ENCODE assay signal across 23 mouse cellular contexts in genomic region chr12:17061183-17061722, GRCm38 (mm10). TPM values are rescaled to one million over a fixed set of nuclear protein-coding genes. Genes with fewer than 3 reads are reported as not detected.
A peak's percentile ranks its signal among the peaks of the same experiment; 100 is the strongest.
DNase-seq lines count a peak whose midpoint lies in the region; ATAC-seq and TF ChIP-seq lines count a peak whose summit lies in the region.
"Had no signal": no experiment of that assay in that cellular context is flagged by ENCODE, and none has a peak within 500 bp of the region (broad histone marks: within the 10 kb centered on the region; RNA-seq: fewer than 3 reads in every experiment).

No protein-coding gene starts in this region.

- no peak overlapping the region for H3K9ac ChIP-seq in forebrain, embryonic 14.5 days (ENCODE audit: low read length)
- H3K9ac ChIP-seq in forebrain, embryonic 12.5 days: no peak overlapping the region
- H3K9ac ChIP-seq in neural tube, embryonic 14.5 days (replicated peaks; ENCODE audit: low read depth, low read length): no peak overlapping the region
- H3K9ac ChIP-seq: heart, embryonic 15.5 days; liver, embryonic 13.5 days; lung, embryonic 14.5 days had no signal

- peaks cover 12% of the 10 kb centered on the region for H3K4me1 ChIP-seq in forebrain, embryonic 14.5 days (ENCODE audit: control insufficient read depth, insufficient read depth, low read length)
- peaks cover 16% of the 10 kb centered on the region for H3K4me1 ChIP-seq in forebrain, embryonic 12.5 days
- H3K4me1 ChIP-seq in neural tube, embryonic 14.5 days (ENCODE audit: control insufficient read depth, insufficient read depth, low read length): peaks cover 7% of the 10 kb centered on the region
- H3K4me1 ChIP-seq: heart, embryonic 15.5 days; liver, embryonic 13.5 days had no signal

- peak; percentile 39 for DNase-seq in forebrain, embryonic 14.5 days (ENCODE audit: low spot score)
- no peak for DNase-seq in left cerebral cortex, adult 2 months (ENCODE audit: extremely low spot score in 1 of 2, low spot score in 2 of 2)
- no peak for DNase-seq in left cerebral cortex, postnatal 4 days
- DNase-seq in forelimb bud, embryonic 11.5 days (ENCODE audit: low read depth, low spot score): peak; percentile 66
- no peak for DNase-seq in ovary, postnatal 36 days (ENCODE audit: low spot score)
- no peak for DNase-seq in heart, postnatal 14 days
- DNase-seq: cerebellum, adult 2 months; cerebellum, postnatal 36 days; gastrocnemius, postnatal 25 days; heart, adult 2 months; liver, embryonic 13.5 days; lung, embryonic 14.5 days; lung, postnatal 36 days; retina, postnatal 1 day had no signal

- no peaks in the 10 kb centered on the region for H3K36me3 ChIP-seq in forebrain, embryonic 14.5 days (ENCODE audit: control insufficient read depth, insufficient read depth, low read length)
- no peaks in the 10 kb centered on the region for H3K36me3 ChIP-seq in forebrain, embryonic 12.5 days (replicated peaks)
- no peaks in the 10 kb centered on the region for H3K36me3 ChIP-seq in neural tube, embryonic 14.5 days (ENCODE audit: control insufficient read depth, insufficient read depth, low read length)
- H3K36me3 ChIP-seq: G1E; heart, embryonic 15.5 days; liver, embryonic 13.5 days had no signal

- TF ChIP-seq CTCF in left cerebral cortex, adult 2 months (IDR thresholded peaks at IDR 0.05): no peak

- no peak overlapping the region for H3K4me2 ChIP-seq in forebrain, embryonic 14.5 days (ENCODE audit: low read length)
- H3K4me2 ChIP-seq in forebrain, embryonic 12.5 days: no peak overlapping the region
- H3K4me2 ChIP-seq in neural tube, embryonic 14.5 days (ENCODE audit: low read depth, low read length): no peak overlapping the region
- H3K4me2 ChIP-seq: heart, embryonic 15.5 days; liver, embryonic 13.5 days; lung, embryonic 14.5 days had no signal

- no peaks in the 10 kb centered on the region for H3K27me3 ChIP-seq in forebrain, embryonic 14.5 days (replicated peaks; ENCODE audit: control insufficient read depth, insufficient read depth, low read length)
- H3K27me3 ChIP-seq in forebrain, embryonic 12.5 days: no peaks in the 10 kb centered on the region; the same call in 1 of the 2 replicates
- no peaks in the 10 kb centered on the region for H3K27me3 ChIP-seq in neural tube, embryonic 14.5 days (ENCODE audit: control insufficient read depth, insufficient read depth, low read length)
- H3K27me3 ChIP-seq: heart, embryonic 15.5 days; liver, embryonic 13.5 days had no signal

- intact Hi-C loops in left cerebral cortex, adult 2 months (cut with DNase I): no loop called here
- intact Hi-C loops in left cerebral cortex, postnatal 4 days (cut with DNase I): no loop called here
- intact Hi-C loops in heart, postnatal 14 days (cut with DNase I): no loop called here

- no peak overlapping the region for H3K4me3 ChIP-seq in forebrain, embryonic 14.5 days (ENCODE audit: low read depth, low read length)
- no peak overlapping the region for H3K4me3 ChIP-seq in forebrain, embryonic 12.5 days (replicated peaks)
- H3K4me3 ChIP-seq in left cerebral cortex, adult 2 months: no peak overlapping the region
- H3K4me3 ChIP-seq in neural tube, embryonic 14.5 days (ENCODE audit: low read depth, low read length): no peak overlapping the region
- H3K4me3 ChIP-seq: heart, adult 2 months; heart, embryonic 15.5 days; liver, embryonic 13.5 days had no signal

- H3K27ac ChIP-seq in forebrain, embryonic 14.5 days (ENCODE audit: low read depth, low read length): peak overlapping the region; percentile 69
- no peak overlapping the region for H3K27ac ChIP-seq in forebrain, embryonic 12.5 days
- peak overlapping the region; percentile 70 for H3K27ac ChIP-seq in left cerebral cortex, adult 2 months
- H3K27ac ChIP-seq in neural tube, embryonic 14.5 days (ENCODE audit: low read depth, low read length): peak overlapping the region; percentile 7; the same call in 1 of the 2 replicates
- H3K27ac ChIP-seq: heart, adult 2 months; heart, embryonic 15.5 days; liver, embryonic 13.5 days had no signal

- ATAC-seq in forebrain, embryonic 14.5 days: no peak
- no peak for ATAC-seq in forebrain, embryonic 12.5 days (ENCODE audit: low FRiP score)
- ATAC-seq in neural tube, embryonic 14.5 days (ENCODE audit: low read depth): peak; percentile 69
- ATAC-seq: activated CD4-positive, CD25-positive, alpha-beta regulatory T cell, adult 4 months; intestine, postnatal 0 days had no signal

- no peaks in the 10 kb centered on the region for H3K9me3 ChIP-seq in forebrain, embryonic 14.5 days (replicated peaks; ENCODE audit: control insufficient read depth, low read length)
- H3K9me3 ChIP-seq in forebrain, embryonic 12.5 days: no peaks in the 10 kb centered on the region
- H3K9me3 ChIP-seq in neural tube, embryonic 14.5 days (ENCODE audit: control insufficient read depth, low read length): no peaks in the 10 kb centered on the region
- H3K9me3 ChIP-seq: G1E; heart, embryonic 15.5 days; liver, embryonic 13.5 days had no signal

- WGBS in forebrain, embryonic 14.5 days: 34% methylated on average over 7 of the region's 7 CpGs
- 42% methylated on average over 7 of the region's 7 CpGs for WGBS in forebrain, embryonic 12.5 days
- 9% methylated on average over 7 of the region's 7 CpGs for WGBS in neural tube, embryonic 14.5 days

RNA-seq across cellular contexts. Expression of gene 2410004P03Rik, which starts 49.7 kb away (rescaled TPM):
- polyA plus RNA-seq in forebrain, embryonic 14.5 days (2014; fragmentation: Nextera tagmentation; extraction: Ambion mirVana): 2.8 and 4.9 TPM in 2 replicates
- 0.85 and 1.5 TPM in 2 replicates for polyA plus RNA-seq in forebrain, embryonic 12.5 days (2016; fragmentation: Nextera tagmentation; extraction: Ambion mirVana)
- total RNA-seq in left cerebral cortex, adult 2 months (2021): 1 to 10 TPM in 1 of 2 experiments, under 1 TPM in 1; 0.57 to 1.1 TPM
- 1 to 10 TPM; 1.2 to 2.4 TPM for total RNA-seq in left cerebral cortex, postnatal 4 days (2021)
- polyA plus RNA-seq in neural tube, embryonic 14.5 days (2014; fragmentation: Nextera tagmentation; extraction: Ambion mirVana): 2.6 and 4.6 TPM in 2 replicates
- under 1 TPM in 1 of 2 experiments, not detected in 1; 0.50 TPM for total RNA-seq in heart, postnatal 14 days (2021)
- total RNA-seq: adrenal gland, postnatal 4 days; gastrocnemius, postnatal 25 days; megakaryocyte-erythroid progenitor cell, adult 5-6 weeks; monocyte, adult 5-6 weeks had no signal
- polyA plus RNA-seq: G1E had no signal

Comparison
In these comparisons a context has a peak if more than half of its experiments do, and no peak if none do; other contexts are left out.
1. DNase-seq: peak in forebrain, embryonic 14.5 days (single experiment) and forelimb bud, embryonic 11.5 days (single experiment); none in left cerebral cortex, adult 2 months (0 of 2), left cerebral cortex, postnatal 4 days (single experiment), ovary, postnatal 36 days (single experiment) and heart, postnatal 14 days (0 of 2).